ENCODE assay signal across 28 mouse cellular contexts in the genomic region with DNA sequence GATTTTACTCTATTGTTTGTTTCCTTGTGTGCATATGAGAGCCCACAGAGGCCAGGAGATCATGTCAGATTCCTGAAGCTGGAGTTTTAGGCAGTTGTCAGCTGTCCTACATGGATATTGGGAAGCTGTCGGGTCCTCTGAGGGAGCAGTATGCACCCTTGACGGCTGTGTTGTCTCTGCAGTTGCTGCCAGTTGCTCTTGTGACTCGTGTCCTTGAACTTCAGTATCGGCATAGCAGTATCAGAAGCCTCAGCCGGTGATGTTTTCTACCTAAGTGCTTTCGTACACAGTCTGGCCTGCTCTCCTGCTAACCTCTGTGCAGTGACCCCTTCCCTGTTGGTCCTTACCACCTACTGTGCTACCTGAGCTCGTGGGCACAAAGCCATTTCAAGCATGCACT. TPM values are rescaled to one million over a fixed set of nuclear protein-coding genes. Genes with fewer than 3 reads are reported as not detected.
DNase-seq lines count a peak whose midpoint lies in the region; ATAC-seq and TF ChIP-seq lines count a peak whose summit lies in the region.
"Had no signal": no experiment of that assay in that cellular context is flagged by ENCODE, and none has a peak within 500 bp of the region (broad histone marks: within the 10 kb centered on the region; RNA-seq: fewer than 3 reads in every experiment).

No protein-coding gene starts in this region.

- no peaks in the 10 kb centered on the region for H3K36me3 ChIP-seq in kidney, adult 2 months (ENCODE audit: control insufficient read depth, insufficient read depth, low read length)
- H3K36me3 ChIP-seq in forebrain, embryonic 12.5 days (replicated peaks), result no peaks in the 10 kb centered on the region
- H3K36me3 ChIP-seq: embryonic facial prominence, embryonic 13.5 days; hindbrain, embryonic 13.5 days had no signal

- intact Hi-C loops in gastrocnemius, adult 2 months (cut with DNase I), result no loop called here

- no peak overlapping the region for H3K4me2 ChIP-seq in forebrain, embryonic 12.5 days
- H3K4me2 ChIP-seq: embryonic facial prominence, embryonic 13.5 days; forebrain, embryonic 13.5 days; heart, embryonic 11.5 days; hindbrain, embryonic 13.5 days had no signal

- no peak for DNase-seq in gastrocnemius, adult 2 months
- no peak for DNase-seq in gastrocnemius, postnatal 10 days
- DNase-seq in kidney, adult 2 months, result peak; percentile 14
- DNase-seq in kidney, postnatal 36 days, result no peak
- DNase-seq in adrenal gland, postnatal 14 days, result peak; percentile 40
- DNase-seq in thymus, postnatal 14 days, result no peak
- DNase-seq: cerebellum, adult 11-12 months; cerebellum, adult 9-10 months; cerebellum, postnatal 25 days; forebrain, postnatal 0 days; gastrocnemius, postnatal 36 days; heart, adult 18-20 months; kidney, adult 11 months had no signal

- H3K27ac ChIP-seq in gastrocnemius, adult 2 months, result peak overlapping the region; percentile 35; the same call in 1 of the 2 replicates
- H3K27ac ChIP-seq in kidney, adult 2 months (ENCODE audit: insufficient read depth, low read depth, low read length), result no peak overlapping the region
- no peak overlapping the region for H3K27ac ChIP-seq in forebrain, embryonic 12.5 days
- H3K27ac ChIP-seq: embryonic facial prominence, embryonic 13.5 days; forebrain, embryonic 13.5 days; hindbrain, embryonic 13.5 days; hindbrain, postnatal 0 days had no signal

- 0 out of 2 replicates have a peak, but pooled peaks cover 3% of the 10 kb centered on the region for H3K4me1 ChIP-seq in kidney, adult 2 months (ENCODE audit: control insufficient read depth, insufficient read depth, low read length)
- H3K4me1 ChIP-seq in forebrain, embryonic 12.5 days, result no peaks in the 10 kb centered on the region
- H3K4me1 ChIP-seq: forebrain, embryonic 13.5 days; hindbrain, embryonic 13.5 days had no signal

- H3K27me3 ChIP-seq in kidney, adult 2 months (replicated peaks; ENCODE audit: control insufficient read depth, insufficient read depth, low read length), result no peaks in the 10 kb centered on the region
- no peaks in the 10 kb centered on the region; the same call in 1 of the 2 replicates for H3K27me3 ChIP-seq in forebrain, embryonic 12.5 days
- H3K27me3 ChIP-seq: embryonic facial prominence, embryonic 13.5 days; forebrain, embryonic 13.5 days; hindbrain, embryonic 13.5 days had no signal

- no peak for ATAC-seq in forebrain, embryonic 12.5 days (ENCODE audit: low FRiP score)
- ATAC-seq: forebrain, embryonic 13.5 days; forebrain, postnatal 0 days; hindbrain, postnatal 0 days had no signal

- no peak for TF ChIP-seq CTCF in gastrocnemius, adult 2 months (IDR thresholded peaks at IDR 0.05)
- no peak for TF ChIP-seq CTCF in kidney, adult 2 months (conservative IDR thresholded peaks at IDR 0.05; ENCODE audit: insufficient read depth, insufficient read length, low read depth, low read length)

- TF ChIP-seq POLR2A in kidney, adult 2 months (IDR thresholded peaks at IDR 0.05; ENCODE audit: low read depth, low read length), result no peak

- H3K4me3 ChIP-seq in gastrocnemius, adult 2 months, result no peak overlapping the region
- H3K4me3 ChIP-seq in kidney, adult 2 months (ENCODE audit: insufficient read depth, low read depth, low read length), result no peak overlapping the region
- no peak overlapping the region for H3K4me3 ChIP-seq in forebrain, embryonic 12.5 days (replicated peaks)
- H3K4me3 ChIP-seq: embryonic facial prominence, embryonic 13.5 days; forebrain, embryonic 13.5 days; hindbrain, embryonic 13.5 days had no signal

- H3K9me3 ChIP-seq in forebrain, embryonic 12.5 days, result no peaks in the 10 kb centered on the region
- H3K9me3 ChIP-seq: embryonic facial prominence, embryonic 13.5 days; hindbrain, embryonic 13.5 days had no signal

- WGBS in kidney, adult 2 months, result 47% methylated on average over 7 of the region's 7 CpGs
- 79% methylated on average over 7 of the region's 7 CpGs for WGBS in forebrain, embryonic 12.5 days

- H3K9ac ChIP-seq in forebrain, embryonic 12.5 days, result no peak overlapping the region
- H3K9ac ChIP-seq: embryonic facial prominence, embryonic 13.5 days; forebrain, embryonic 13.5 days; forebrain, postnatal 0 days; hindbrain, embryonic 13.5 days had no signal

RNA-seq across cellular contexts. Expression of a gene that starts 23.6 kb away (rescaled TPM):
- 10 to 100 TPM; 25.8 to 26.0 TPM for total RNA-seq in gastrocnemius, adult 2 months (2021)
- 10 to 100 TPM; 28.7 to 35.9 TPM for total RNA-seq in gastrocnemius, postnatal 10 days (2021)
- 72.6 and 75.0 TPM in 2 replicates for polyA plus RNA-seq in kidney, adult 2 months (2012; rRNA removed)
- total RNA-seq in adrenal gland, postnatal 14 days (2021), result 68.1 and 79.4 TPM in 2 replicates
- polyA plus RNA-seq in forebrain, embryonic 12.5 days (2016; fragmentation: Nextera tagmentation; extraction: Ambion mirVana), result 193 and 196 TPM in 2 replicates

RNA-seq across cellular contexts. Expression of a gene that starts 41.6 kb away (rescaled TPM):
- 1 to 10 TPM; 2.8 to 4.8 TPM for total RNA-seq in gastrocnemius, adult 2 months (2021)
- total RNA-seq in gastrocnemius, postnatal 10 days (2021), result 10 to 100 TPM; 14.2 to 15.8 TPM
- polyA plus RNA-seq in kidney, adult 2 months (2012; rRNA removed), result 1.8 and 2.8 TPM in 2 replicates
- 16.0 and 16.8 TPM in 2 replicates for total RNA-seq in adrenal gland, postnatal 14 days (2021)
- polyA plus RNA-seq in forebrain, embryonic 12.5 days (2016; fragmentation: Nextera tagmentation; extraction: Ambion mirVana), result 34.4 and 36.6 TPM in 2 replicates

RNA-seq across cellular contexts. Expression of a gene that starts 43.9 kb away (rescaled TPM):
- 1 to 10 TPM; 7.8 to 9.5 TPM for total RNA-seq in gastrocnemius, adult 2 months (2021)
- total RNA-seq in gastrocnemius, postnatal 10 days (2021), result 10 to 100 TPM; 14.7 to 17.9 TPM
- polyA plus RNA-seq in kidney, adult 2 months (2012; rRNA removed), result 54.7 and 59.6 TPM in 2 replicates
- total RNA-seq in adrenal gland, postnatal 14 days (2021), result 51.9 and 60.3 TPM in 2 replicates
- 78.2 and 87.0 TPM in 2 replicates for polyA plus RNA-seq in forebrain, embryonic 12.5 days (2016; fragmentation: Nextera tagmentation; extraction: Ambion mirVana)

RNA-seq across cellular contexts. Expression of a gene that starts 50.0 kb away (rescaled TPM):
- total RNA-seq in gastrocnemius, adult 2 months (2021), result not detected
- total RNA-seq in gastrocnemius, postnatal 10 days (2021), result not detected
- not detected in 2 replicates for polyA plus RNA-seq in kidney, adult 2 months (2012; rRNA removed)
- total RNA-seq in adrenal gland, postnatal 14 days (2021), result not detected in 2 replicates
- polyA plus RNA-seq in forebrain, embryonic 12.5 days (2016; fragmentation: Nextera tagmentation; extraction: Ambion mirVana), result not detected in 2 replicates
- total RNA-seq: adrenal gland, adult 18-20 months; forebrain, postnatal 0 days; gastrocnemius, adult 18-20 months; gastrocnemius, postnatal 36 days; heart, adult 18-20 months; hematopoietic stem cell, adult 5-6 weeks; hindbrain, postnatal 0 days; MEL had no signal
- polyA plus RNA-seq: brain, embryonic 14.5 days; C2C12; cortical plate, adult 2 months; embryonic facial prominence, embryonic 13.5 days; forebrain, embryonic 13.5 days; forebrain, postnatal 0 days; heart, embryonic 11.5 days; heart, embryonic 16.5 days; hindbrain, embryonic 13.5 days; hindbrain, postnatal 0 days; intestine, embryonic 14.5 days had no signal

RNA-seq across cellular contexts. Expression of a gene that starts 50.8 kb away (rescaled TPM):
- total RNA-seq in gastrocnemius, adult 2 months (2021), result not detected
- not detected for total RNA-seq in gastrocnemius, postnatal 10 days (2021)
- polyA plus RNA-seq in kidney, adult 2 months (2012; rRNA removed), result 0.04 TPM in 1 of 2 replicates, not detected in the other
- not detected in 2 replicates for total RNA-seq in adrenal gland, postnatal 14 days (2021)
- polyA plus RNA-seq in forebrain, embryonic 12.5 days (2016; fragmentation: Nextera tagmentation; extraction: Ambion mirVana), result not detected in 2 replicates
- total RNA-seq: adrenal gland, adult 18-20 months; gastrocnemius, adult 18-20 months; gastrocnemius, postnatal 36 days; hematopoietic stem cell, adult 5-6 weeks; hindbrain, postnatal 0 days; MEL had no signal
- polyA plus RNA-seq: brain, embryonic 14.5 days; C2C12; cortical plate, adult 2 months; embryonic facial prominence, embryonic 13.5 days; forebrain, embryonic 13.5 days; forebrain, postnatal 0 days; heart, embryonic 11.5 days; heart, embryonic 16.5 days; hindbrain, embryonic 13.5 days; hindbrain, postnatal 0 days; intestine, embryonic 14.5 days had no signal

Comparison
In these comparisons a context has a peak if more than half of its experiments do, and no peak if none do; other contexts are left out.
1. DNase-seq: peak in kidney, adult 2 months (single experiment) and adrenal gland, postnatal 14 days (single experiment); none in gastrocnemius, adult 2 months (single experiment), gastrocnemius, postnatal 10 days (single experiment), kidney, postnatal 36 days (0 of 2) and thymus, postnatal 14 days (single experiment).